In genomic region chr12:116182376-116182775, GRCm38 (mm10) we compare ENCODE assay signal across 31 mouse cellular contexts.
DNase-seq lines count a peak whose midpoint lies in the region; ATAC-seq and TF ChIP-seq lines count a peak whose summit lies in the region.
"Had no signal": no experiment of that assay in that cellular context is flagged by ENCODE, and none has a peak within 500 bp of the region (broad histone marks: within the 10 kb centered on the region; RNA-seq: fewer than 3 reads in every experiment).

No protein-coding gene starts in this region.

- peak; percentile 42 for DNase-seq in heart, adult 11 months
- no peak for DNase-seq in heart, adult 9 months (ENCODE audit: low spot score in 2 of 2)
- DNase-seq in midbrain, embryonic 14.5 days = peak; percentile 18
- DNase-seq in brain, embryonic 14.5 days (ENCODE audit: low read depth) = peak; percentile 33
- no peak for DNase-seq in yolk sac, embryonic 10.5 days (ENCODE audit: low spot score)
- DNase-seq: adrenal gland, postnatal 10 days; cerebellum, adult 11-12 months; cerebellum, adult 9-11 months; embryo, embryonic 11 days; gastrocnemius, postnatal 25 days; heart, adult 18-20 months; heart, postnatal 4 days; kidney, adult 9 months; kidney, postnatal 10 days; layer of hippocampus, adult 9-11 months; lung, postnatal 4 days; right cerebral cortex, postnatal 25 days; spleen, adult 18-20 months; thymus, postnatal 14 days had no signal

- no peak overlapping the region for H3K4me3 ChIP-seq in midbrain, embryonic 14.5 days (replicated peaks; ENCODE audit: low read depth, low read length)
- no peak overlapping the region for H3K4me3 ChIP-seq in midbrain, embryonic 13.5 days (replicated peaks)
- H3K4me3 ChIP-seq: embryonic facial prominence, embryonic 15.5 days; forebrain, embryonic 13.5 days; heart, embryonic 12.5 days; limb, embryonic 12.5 days; megakaryocyte, embryonic 14.5 days; midbrain, embryonic 12.5 days had no signal

- no peak overlapping the region for H3K27ac ChIP-seq in midbrain, embryonic 14.5 days (replicated peaks; ENCODE audit: low read depth, low read length)
- H3K27ac ChIP-seq in midbrain, embryonic 13.5 days = no peak overlapping the region
- H3K27ac ChIP-seq: embryonic facial prominence, embryonic 15.5 days; forebrain, embryonic 13.5 days; hindbrain, embryonic 14.5 days; limb, embryonic 12.5 days; midbrain, embryonic 12.5 days had no signal

- H3K27me3 ChIP-seq in midbrain, embryonic 14.5 days (ENCODE audit: control insufficient read depth, insufficient read depth, low read length) = no peaks in the 10 kb centered on the region
- H3K27me3 ChIP-seq in midbrain, embryonic 13.5 days = no peaks in the 10 kb centered on the region
- H3K27me3 ChIP-seq: embryonic facial prominence, embryonic 15.5 days; forebrain, embryonic 13.5 days; heart, embryonic 12.5 days; limb, embryonic 12.5 days; midbrain, embryonic 12.5 days had no signal

- no peak overlapping the region for H3K9ac ChIP-seq in midbrain, embryonic 14.5 days (replicated peaks; ENCODE audit: low read length)
- H3K9ac ChIP-seq in midbrain, embryonic 13.5 days (replicated peaks) = no peak overlapping the region
- H3K9ac ChIP-seq: embryonic facial prominence, embryonic 15.5 days; forebrain, embryonic 13.5 days; heart, embryonic 12.5 days; hindbrain, embryonic 14.5 days; limb, embryonic 12.5 days; midbrain, embryonic 12.5 days had no signal

- no peak overlapping the region for H3K4me2 ChIP-seq in midbrain, embryonic 14.5 days (ENCODE audit: low read length)
- H3K4me2 ChIP-seq in midbrain, embryonic 13.5 days (replicated peaks) = no peak overlapping the region
- H3K4me2 ChIP-seq: embryonic facial prominence, embryonic 15.5 days; forebrain, embryonic 13.5 days; heart, embryonic 12.5 days; hindbrain, embryonic 14.5 days; limb, embryonic 12.5 days; liver, embryonic 11.5 days; midbrain, embryonic 12.5 days had no signal

- TF ChIP-seq POLR2A in brain, embryonic 14.5 days (IDR thresholded peaks at IDR 0.05; ENCODE audit: borderline replicate concordance, extremely low read depth, insufficient read depth, insufficient read length, poor library complexity, severe bottlenecking) = no peak

- H3K9me3 ChIP-seq in midbrain, embryonic 14.5 days (ENCODE audit: control insufficient read depth, low read length) = no peaks in the 10 kb centered on the region
- no peaks in the 10 kb centered on the region for H3K9me3 ChIP-seq in midbrain, embryonic 13.5 days
- H3K9me3 ChIP-seq: embryonic facial prominence, embryonic 15.5 days; forebrain, embryonic 13.5 days; limb, embryonic 12.5 days; midbrain, embryonic 12.5 days had no signal

- no peak for ATAC-seq in midbrain, embryonic 14.5 days (ENCODE audit: low FRiP score, low TSS enrichment)
- ATAC-seq in midbrain, embryonic 13.5 days = no peak
- ATAC-seq in frontal cortex, adult (ENCODE audit: low TSS enrichment) = no peak
- ATAC-seq: CD4-positive, CD25-positive, alpha-beta regulatory T cell, adult 4 months; forebrain, embryonic 13.5 days; inflammation-experienced regulatory T-cells, adult 6 months had no signal

- TF ChIP-seq CTCF in brain, embryonic 14.5 days (IDR thresholded peaks at IDR 0.05; ENCODE audit: borderline replicate concordance, extremely low read depth, insufficient read depth, insufficient read length) = no peak

- H3K4me1 ChIP-seq in midbrain, embryonic 14.5 days (ENCODE audit: control insufficient read depth, insufficient read depth, low read length) = no peaks in the 10 kb centered on the region
- H3K4me1 ChIP-seq in midbrain, embryonic 13.5 days (replicated peaks) = no peaks in the 10 kb centered on the region
- H3K4me1 ChIP-seq: embryonic facial prominence, embryonic 15.5 days; forebrain, embryonic 13.5 days; heart, embryonic 12.5 days; limb, embryonic 12.5 days; midbrain, embryonic 12.5 days had no signal

- H3K36me3 ChIP-seq in midbrain, embryonic 14.5 days (ENCODE audit: control insufficient read depth, insufficient read depth, low read length) = no peaks in the 10 kb centered on the region
- H3K36me3 ChIP-seq in midbrain, embryonic 13.5 days = no peaks in the 10 kb centered on the region
- H3K36me3 ChIP-seq: embryonic facial prominence, embryonic 15.5 days; heart, embryonic 12.5 days; limb, embryonic 12.5 days; midbrain, embryonic 12.5 days had no signal

Comparison
In these comparisons a context has a peak if more than half of its experiments do, and no peak if none do; other contexts are left out.
1. DNase-seq: peak in heart, adult 11 months (single experiment), midbrain, embryonic 14.5 days (single experiment) and brain, embryonic 14.5 days (single experiment); none in heart, adult 9 months (0 of 2) and yolk sac, embryonic 10.5 days (single experiment).